Mouse (Mus musculus) bone marrow, adult 2 months (tissue): Measurements from ENCODE around the gene 1810062G17Rik. TPM values are rescaled to one million over a fixed set of nuclear protein-coding genes. Genes with fewer than 3 reads are reported as not detected.

Experiments
- H3K27ac ChIP-seq: fragments of 200-500 bp; 2 replicates; pipeline ENCODE4 v1.5.1; 2012; ENCODE audit warnings: low read depth, mild to moderate bottlenecking, control low read depth, inconsistent platforms, low read length; ENCODE audit not compliant: control insufficient read depth, poor library complexity, insufficient read depth
- H3K4me1 ChIP-seq: fragments of 200-500 bp; 2 replicates; pipeline ENCODE4 v1.6.1; 2011; ENCODE audit warnings: low read length; ENCODE audit not compliant: control insufficient read depth, insufficient read depth
- H3K4me3 ChIP-seq: fragments of 200-500 bp; replicated peaks from 2 replicates; pipeline ENCODE3; 2011; ENCODE audit warnings: mild to moderate bottlenecking, low read depth, low read length, control low read depth; ENCODE audit not compliant: control insufficient read depth
- CTCF ChIP-seq: fragments of 200-500 bp; IDR thresholded peaks from 2 replicates; pipeline ENCODE4 v1.5.1; 2011; ENCODE audit warnings: low read length, control low read depth; ENCODE audit not compliant: control insufficient read depth, insufficient read depth
- POLR2A ChIP-seq: fragments of 200-500 bp; IDR thresholded peaks from 2 replicates; pipeline ENCODE4 v1.6.1; 2011; ENCODE audit warnings: low read depth, mild to moderate bottlenecking, control low read depth, low read length, borderline replicate concordance; ENCODE audit not compliant: control insufficient read depth
- WGBS: fragments of 180-500 bp; shearing (Covaris S2); methylation state at CpG from one replicate; pipeline ENCODE4 v1.1.7; 2018; 5-methylcytosine and 5-hydroxymethylcytosine counted together
- polyA plus RNA-seq: library from polyadenylated mRNA; stranded (reverse); fragments of >200 nt; gene quantifications from 2 replicates; pipeline ENCODE4 v1.2.4, GENCODE M21; 2011; ENCODE audit warnings: low replicate concordance; ENCODE audit not compliant: missing spikeins, insufficient read depth, insufficient read length

The 1810062G17Rik gene
- polyA plus RNA-seq, 1 experiment, result not detected

DNA sequence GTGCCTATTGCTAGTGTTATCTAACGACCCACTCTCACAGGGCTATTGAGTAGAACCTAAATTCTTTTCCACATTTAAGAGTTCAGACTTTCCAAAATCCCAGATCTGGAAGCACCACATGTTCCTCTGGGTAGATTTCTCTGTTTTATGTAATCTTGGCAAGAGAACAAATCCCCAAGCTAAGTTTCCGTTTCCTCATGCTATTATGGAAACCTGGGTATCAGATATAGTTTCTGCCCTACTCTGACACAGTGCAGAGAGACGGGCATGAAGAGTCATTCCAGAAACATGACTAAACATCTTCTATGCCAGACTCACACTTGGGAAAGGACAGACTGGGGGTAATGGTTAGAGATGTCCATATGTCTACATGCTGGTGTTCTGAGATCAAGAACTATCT is 48.7 kb downstream of the 1810062G17Rik start:
- Histone ChIP-seq H3K4me1 (no peaks in the 10 kb centered on the region), H3K27ac (no peak overlapping the region), H3K4me3 (no peak overlapping the region)
- no peak for TF ChIP-seq CTCF
- TF ChIP-seq POLR2A, result no peak
- 62% methylated on average over 3 of the region's 3 CpGs for WGBS

DNA sequence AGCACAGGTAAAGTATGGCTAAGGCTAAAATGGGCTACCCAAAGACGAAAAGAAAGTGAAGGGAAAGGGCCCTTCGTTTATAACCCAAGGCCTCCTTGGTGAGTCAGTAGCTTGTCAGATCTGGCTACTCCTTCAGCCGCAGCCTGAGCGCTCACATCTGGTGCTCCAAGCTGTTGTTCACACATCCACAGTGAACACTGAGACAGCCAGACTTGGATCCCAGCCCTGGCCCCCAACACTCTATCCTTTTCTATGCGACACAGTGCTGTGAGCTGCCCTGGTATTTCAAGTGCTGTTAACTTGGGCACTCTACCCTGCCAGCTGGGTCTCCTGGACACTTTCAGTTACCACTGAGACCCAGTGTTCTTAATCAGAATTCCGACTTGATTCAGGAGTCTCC is 54.6 kb downstream of the 1810062G17Rik start:
- Histone ChIP-seq H3K4me1 (no peaks in the 10 kb centered on the region; the same call in 1 of the 2 replicates), H3K27ac (no peak overlapping the region), H3K4me3 (no peak overlapping the region)
- TF ChIP-seq POLR2A, result no peak
- TF ChIP-seq CTCF, result no peak
- 86% methylated on average over 6 of the region's 6 CpGs for WGBS

DNA sequence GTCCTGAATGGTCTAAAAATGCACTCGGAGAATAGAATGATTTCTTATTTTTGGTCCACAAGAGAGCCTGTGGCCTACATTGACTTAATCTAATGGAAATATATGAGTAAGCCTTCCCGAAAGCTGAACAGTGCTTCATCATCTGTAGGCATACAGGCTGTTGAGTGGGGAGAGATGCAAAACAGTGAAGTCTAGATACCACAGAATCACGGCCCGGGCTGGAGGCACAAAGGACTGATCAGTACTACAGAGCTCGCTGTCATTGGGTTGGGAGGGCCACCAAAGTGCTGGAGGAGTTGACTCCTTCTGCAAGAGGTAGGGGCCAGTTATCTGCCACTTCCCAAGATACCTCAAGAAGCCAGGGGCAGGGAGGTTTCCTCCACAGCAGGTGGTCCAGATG is 55.0 kb downstream of the 1810062G17Rik start:
- TF ChIP-seq POLR2A, result no peak
- TF ChIP-seq CTCF, result no peak
- no peak overlapping the region for H3K4me3 ChIP-seq
- WGBS, result 84% methylated on average over 5 of the region's 5 CpGs
- H3K27ac ChIP-seq, result no peak overlapping the region
- H3K4me1 ChIP-seq, result no peaks in the 10 kb centered on the region; the same call in 1 of the 2 replicates

DNA sequence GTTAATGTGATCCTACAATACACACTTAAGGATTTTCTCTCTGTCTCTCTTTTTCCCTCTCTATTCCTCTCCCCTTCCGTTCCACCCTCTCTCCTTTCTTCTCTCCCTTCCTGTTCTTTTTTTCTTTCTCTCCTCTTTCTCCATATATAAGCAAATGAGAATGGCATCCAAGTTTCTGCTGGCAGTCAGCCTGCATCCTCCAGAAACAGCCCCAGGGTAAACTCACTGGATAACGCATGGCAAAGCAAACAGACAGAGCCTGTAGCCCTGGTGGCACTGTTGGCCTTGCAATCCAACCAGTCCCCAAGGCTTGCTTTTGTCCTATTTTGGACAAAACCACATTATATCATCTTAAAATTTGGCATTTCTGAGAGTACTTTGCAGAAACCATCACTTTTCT is 55.5 kb downstream of the 1810062G17Rik start:
- no peaks in the 10 kb centered on the region; the same call in 1 of the 2 replicates for H3K4me1 ChIP-seq
- WGBS, result 85% methylated on average over 2 of the region's 2 CpGs
- no peak for TF ChIP-seq CTCF
- TF ChIP-seq POLR2A, result no peak
- H3K4me3 ChIP-seq, result no peak overlapping the region
- H3K27ac ChIP-seq, result no peak overlapping the region

Other genes starting within 250 kb of the 1810062G17Rik start
- 43.5 and 45.1 TPM in 2 replicates for gene Anxa5, start within 50 bp of the 1810062G17Rik start, polyA plus RNA-seq
- gene Gm11549, start 45.9 kb downstream of the 1810062G17Rik start, polyA plus RNA-seq, result not detected in 2 replicates
- gene Exosc9, start 76.7 kb downstream of the 1810062G17Rik start, polyA plus RNA-seq, result 31.1 and 48.6 TPM in 2 replicates
- 106 and 159 TPM in 2 replicates for gene Ccna2, start 96.2 kb downstream of the 1810062G17Rik start, polyA plus RNA-seq
- 1.7 and 1.9 TPM in 2 replicates for gene Bbs7, start 137.5 kb downstream of the 1810062G17Rik start, polyA plus RNA-seq
- gene Trpc3, start 214.2 kb downstream of the 1810062G17Rik start, polyA plus RNA-seq, result 4.1 TPM in 1 of 2 replicates, not detected in the other